Mouse (Mus musculus) natural killer cell, adult 2 months (primary cell): Measurements from ENCODE around the gene Siah3.

Experiments
- DNase-seq, 2 experiments: peaks; one replicate each; pipeline ENCODE4 v3.0.0; 2022; ENCODE audit warnings: low spot score in 2 of 2

Gene Siah3

DNA sequence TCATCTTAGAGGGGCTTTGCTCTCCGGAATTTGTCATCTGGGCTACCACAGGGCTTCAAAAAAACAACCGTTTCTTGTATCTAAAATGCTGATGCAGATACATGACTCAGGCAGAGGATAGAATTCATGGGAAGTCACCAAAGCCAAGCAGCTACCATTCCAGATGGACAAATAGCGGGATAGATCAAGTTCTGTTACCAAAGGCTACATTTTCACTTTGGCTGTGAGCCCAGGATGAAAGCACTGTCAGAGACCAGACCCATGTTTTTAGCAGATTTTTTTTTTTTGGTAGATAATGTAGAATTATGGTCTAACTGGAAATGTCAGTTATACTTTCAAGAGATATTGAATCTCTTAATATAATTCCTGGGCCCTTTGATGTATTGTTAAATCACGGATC lies 7.4 kb downstream of the Siah3 start:
- no peak for DNase-seq

DNA sequence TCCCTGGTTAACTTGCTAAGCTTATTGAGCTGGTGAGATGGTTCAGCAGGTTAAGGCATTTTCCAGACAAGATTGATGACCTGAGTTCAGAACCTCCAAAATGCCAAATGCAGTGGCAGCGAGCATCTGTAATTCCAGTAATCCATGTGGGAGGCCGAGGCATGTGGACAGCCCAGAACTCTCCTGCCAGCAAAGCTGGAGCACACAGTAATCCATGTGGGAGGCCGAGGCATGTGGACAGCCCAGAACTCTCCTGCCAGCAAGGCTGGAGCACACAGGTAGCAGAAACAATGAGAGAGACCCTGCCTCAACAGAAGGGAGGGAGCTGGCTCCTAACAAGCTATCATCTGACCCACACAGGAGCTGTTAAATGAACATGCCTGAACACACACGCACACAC lies 13.2 kb downstream of the Siah3 start:
- no peak for DNase-seq

DNA sequence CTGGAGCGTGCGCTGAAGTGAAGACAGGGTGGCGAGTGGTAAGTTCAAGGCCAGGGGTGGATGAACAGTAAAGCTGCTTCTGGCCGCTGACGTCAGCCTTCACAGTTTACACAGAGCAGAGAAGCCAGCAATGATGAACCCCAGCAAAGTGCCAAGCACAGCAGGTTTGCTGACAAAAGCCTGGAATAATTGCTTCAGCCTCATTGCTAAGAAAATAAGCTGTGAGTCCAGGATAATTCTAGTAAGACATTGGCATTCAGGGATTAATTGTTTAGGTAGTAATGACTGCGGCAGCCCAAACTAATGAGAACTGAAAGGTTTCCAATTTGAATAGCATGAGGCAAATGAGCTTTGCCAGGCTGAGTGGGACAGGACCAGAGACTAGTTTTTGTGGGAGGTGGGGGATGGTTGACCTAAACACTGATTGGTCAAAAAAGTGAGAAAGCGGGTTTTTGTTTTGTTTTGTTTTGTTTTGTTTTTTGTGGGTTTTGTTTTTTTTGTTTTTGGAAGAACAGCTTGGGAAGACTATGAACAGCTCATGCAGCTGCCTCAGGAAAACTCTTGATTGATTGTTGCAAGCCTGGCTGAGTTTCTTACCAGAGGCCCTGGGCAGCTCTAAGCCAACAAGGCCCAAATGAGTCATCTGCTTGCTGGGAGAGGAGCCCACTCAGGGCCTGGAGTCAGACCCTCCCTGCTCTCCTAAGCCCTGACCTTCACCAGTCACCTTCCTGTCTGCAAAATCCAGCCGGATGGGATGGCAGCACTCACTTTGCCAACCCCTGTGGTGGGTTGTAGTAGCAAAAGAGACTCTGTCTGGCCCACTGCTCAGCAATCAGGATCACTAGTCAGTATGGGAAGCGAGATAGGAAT lies 17.5 kb downstream of the Siah3 start:
- no peak for DNase-seq

DNA sequence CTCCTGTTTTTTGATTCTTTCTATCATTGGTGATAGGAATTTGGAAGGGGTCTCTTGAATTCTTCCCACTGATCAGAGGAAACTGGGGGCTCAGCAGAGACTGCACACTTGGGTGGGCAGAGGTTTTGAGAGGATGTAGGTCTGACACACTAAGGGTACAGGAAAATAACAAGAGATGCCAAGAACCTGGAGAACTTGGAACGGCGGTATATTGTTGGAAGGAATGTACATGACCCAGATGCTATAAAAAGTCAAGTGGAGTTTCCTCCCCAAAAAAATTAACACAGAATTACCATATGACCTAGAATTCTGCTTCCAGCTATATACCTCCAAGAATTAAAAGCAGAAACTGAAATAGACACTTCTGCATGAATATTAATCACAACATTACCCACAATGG lies 20.1 kb downstream of the Siah3 start:
- no peak for DNase-seq

DNA sequence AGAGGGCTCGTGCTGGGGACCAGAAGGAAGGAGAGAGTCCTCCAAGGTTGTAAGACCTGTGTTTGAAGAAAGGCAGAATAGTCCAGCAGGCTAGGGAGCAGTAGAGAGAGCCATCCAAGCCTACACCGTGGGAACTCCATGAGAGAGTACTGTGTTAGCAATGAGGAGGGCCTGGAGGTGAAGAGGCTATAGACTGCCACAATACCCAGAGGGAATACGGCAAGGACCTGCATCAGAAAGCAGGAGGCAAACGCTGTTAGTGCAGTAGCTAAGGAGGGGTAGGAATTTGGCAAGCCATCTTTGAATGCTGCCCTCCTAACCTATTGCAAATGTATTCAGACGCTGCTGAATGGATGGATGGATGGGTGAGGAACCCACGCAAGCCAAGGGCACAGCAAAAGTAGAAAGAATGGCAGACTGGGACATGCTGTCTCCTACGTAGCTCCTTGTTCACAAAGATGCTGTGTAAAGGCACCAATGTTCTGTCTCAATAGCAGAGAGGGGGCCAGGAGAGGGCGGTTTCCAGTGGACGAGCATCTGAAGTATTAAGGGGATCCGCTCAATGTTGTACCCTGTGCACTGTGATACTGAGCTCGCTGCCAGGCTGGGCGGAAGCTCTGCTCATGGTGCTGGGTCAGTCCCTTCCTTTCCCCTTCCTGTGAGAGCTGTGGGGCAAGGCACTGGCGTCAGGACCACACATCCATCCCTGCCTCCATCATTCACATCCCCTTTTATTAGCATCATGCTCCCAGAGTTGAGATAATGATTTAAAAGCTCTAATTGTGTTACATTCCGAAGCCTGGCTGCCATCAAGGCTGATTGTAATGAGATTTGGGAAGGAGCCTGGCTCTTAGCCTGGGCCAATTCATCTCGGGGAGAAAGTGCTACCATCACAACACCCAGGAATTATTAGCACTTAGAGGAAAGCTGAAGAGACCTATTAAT lies 26.7 kb downstream of the Siah3 start:
- DNase-seq: no peak

DNA sequence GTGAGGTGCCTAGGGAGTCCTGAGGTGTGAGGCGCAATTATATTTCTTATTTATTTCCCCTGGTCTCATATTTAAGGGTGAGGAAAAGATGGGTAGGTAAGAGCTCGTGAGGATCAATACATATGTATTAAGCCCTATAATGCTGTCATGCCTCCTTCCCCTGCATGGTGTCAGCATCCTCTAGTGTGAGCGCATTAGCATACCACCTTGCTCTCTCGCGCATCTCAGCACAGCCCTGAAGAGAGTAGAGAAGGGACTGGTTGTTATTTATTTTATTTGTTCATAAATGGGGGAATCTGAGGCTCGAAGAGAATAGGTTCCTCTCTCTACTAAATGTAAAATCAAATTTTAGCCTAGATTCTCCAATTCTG lies 27.4 kb downstream of the Siah3 start:
- DNase-seq: no peak

DNA sequence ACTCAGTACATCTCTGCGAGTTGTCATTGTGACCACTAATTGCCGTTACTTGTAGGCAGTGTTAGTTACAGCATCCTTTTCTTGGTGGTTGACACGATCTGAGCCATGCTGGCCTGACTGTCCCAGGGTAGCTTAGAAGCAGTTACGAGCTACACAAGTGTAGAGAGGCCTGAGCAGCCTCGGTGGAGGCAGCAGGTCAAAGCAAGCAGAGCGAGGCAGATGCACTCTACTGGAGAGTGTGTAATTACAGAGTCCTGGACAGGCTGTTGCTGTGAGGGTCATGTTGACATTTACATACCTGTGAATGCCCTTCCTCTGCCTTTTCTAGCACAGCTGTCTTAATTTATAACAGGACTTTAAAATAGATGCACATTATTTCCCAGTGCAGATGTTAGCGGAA lies 32.1 kb downstream of the Siah3 start:
- DNase-seq: no peak

DNA sequence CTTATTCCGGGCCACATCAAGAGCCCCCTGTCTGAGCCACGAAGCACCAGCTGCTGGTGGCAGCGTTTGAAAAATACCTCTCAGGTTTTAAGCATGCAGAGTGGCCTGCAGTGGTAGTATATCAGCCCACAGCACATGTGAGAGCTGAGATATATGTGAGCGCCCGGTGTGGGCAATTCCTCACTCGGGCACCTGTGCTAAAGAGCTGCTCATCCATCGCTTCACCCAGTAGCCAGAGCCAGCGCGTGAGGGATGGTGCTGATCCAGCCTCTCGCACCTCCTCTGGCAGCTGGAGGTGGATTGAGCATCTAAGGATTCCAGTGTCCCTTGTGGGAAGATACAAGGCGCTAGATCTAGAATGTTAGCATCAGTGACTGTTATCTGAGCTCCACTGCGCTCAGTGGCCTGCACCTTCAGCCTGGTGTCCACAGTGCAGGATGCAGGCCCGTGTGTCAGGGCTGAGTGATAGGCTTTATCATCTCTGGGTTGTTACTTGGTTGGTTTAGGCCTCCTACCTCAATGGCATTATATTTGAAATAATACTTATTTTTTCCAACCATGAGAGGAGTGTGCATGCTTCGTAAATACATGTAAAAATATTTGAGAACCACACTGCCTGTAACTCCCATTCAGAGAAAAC lies 37.9 kb downstream of the Siah3 start:
- no peak for DNase-seq

DNA sequence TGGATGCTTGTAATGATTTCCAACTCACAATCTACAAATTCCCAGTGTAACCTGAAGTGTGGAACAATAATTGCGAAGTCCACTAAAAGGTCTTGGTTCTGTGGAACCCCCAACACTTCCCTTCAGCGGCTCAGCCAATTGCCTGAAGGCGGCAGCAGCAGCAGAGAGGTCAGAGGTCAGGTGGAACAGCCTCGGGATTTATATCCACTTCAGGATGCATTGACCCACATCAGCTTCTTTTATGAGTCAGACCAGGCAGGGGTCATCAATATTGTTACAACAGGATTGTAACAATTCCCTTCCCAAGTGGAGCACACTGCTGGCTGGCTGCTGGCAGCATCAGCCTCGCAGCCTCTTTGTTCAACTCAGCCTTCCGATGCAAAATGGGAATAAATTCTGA lies 39.1 kb downstream of the Siah3 start:
- no peak for DNase-seq

DNA sequence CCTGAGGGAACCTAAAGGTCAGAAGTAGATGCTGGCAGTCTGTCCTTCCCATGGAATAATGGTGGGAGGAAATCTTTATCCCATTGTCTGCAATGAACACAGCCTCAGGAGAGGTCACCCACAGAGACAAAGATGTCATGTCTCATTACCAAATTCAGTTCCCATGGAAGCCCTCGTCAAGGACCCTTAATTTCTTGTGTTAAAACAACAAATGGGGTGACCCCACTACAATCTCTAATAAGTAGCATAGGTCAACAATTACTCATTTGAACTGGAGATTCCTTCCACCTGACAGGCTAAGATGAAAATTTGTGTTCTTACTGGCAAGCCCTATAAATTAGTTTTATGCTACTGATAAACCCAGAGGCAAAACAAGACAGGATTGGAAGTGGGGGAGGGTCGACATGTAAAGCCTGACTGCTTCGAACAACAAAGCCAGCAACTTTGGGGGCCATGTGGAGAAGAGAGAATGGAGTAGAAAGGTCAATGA lies 45.8 kb downstream of the Siah3 start:
- DNase-seq: no peak

DNA sequence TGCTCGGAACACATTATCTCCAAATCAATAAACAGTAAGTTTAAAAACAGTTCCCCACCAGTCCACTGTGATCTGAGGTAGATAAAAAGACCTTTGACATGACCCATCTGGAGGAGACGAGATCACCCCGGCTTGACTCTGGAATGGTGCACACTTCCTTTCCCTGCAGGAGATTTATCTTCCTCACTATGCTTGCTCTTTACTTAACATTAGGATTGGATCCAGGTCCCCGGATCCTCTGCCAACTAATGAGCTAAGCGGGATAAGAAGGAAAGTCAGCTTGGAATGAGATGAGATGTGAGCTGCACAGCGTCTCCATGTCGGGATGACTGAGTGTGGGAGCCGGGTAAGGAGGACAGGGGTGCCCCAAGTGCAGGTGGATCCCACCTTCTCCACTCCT lies 46.7 kb downstream of the Siah3 start:
- DNase-seq: no peak

DNA sequence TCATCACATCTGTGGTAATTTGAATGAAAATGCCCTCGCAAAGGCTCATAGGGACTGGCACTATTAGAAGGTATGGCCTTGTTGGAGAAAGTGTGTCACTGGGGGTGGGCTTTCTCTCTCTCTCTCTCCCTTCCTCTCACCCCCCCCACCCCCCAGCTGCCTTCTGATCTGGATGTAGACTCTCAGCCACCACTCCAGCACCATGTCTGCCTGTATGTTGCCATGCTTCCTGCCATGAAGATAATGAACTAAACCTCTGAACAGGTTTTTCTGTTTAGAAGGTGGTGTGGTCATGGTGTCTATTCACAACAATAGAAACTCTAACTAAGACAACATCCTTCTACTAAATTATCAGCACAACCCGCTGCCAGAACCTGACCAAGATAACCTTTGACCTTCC lies 48.5 kb downstream of the Siah3 start:
- no peak for DNase-seq

DNA sequence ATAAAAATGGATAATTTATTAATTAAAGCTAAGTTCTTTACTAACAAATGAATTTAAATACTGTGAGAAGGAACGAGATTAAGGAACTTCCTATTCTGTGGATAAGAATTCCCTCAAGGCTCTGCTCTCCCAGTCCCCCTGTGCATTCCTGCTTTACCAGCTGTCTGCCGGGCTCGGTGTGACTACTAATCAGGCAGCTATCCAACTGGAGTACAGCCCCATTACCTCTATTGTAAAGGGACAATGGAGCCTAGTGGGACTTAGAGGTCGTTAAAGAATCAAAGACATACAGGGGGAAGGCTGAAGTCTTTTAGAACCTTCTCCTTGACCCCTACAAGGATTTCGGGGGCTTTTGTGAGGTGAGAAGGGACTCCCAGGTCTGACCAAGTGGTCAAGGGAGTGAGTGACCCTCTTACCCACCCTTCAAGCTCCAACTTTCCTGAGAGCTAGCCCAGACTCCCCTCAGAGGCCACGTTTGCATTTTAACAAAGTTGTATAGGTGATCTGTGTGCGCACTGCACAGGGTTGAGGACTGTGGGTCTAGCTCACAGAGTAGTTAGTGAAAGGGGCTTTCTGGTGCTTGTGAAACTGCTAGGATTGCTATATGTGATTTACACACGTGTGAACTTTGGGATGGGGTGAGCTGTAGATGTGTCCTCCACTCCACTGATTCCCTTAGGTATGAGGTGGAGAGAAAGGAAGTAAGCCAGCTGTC lies 49.5 kb downstream of the Siah3 start:
- no peak for DNase-seq

DNA sequence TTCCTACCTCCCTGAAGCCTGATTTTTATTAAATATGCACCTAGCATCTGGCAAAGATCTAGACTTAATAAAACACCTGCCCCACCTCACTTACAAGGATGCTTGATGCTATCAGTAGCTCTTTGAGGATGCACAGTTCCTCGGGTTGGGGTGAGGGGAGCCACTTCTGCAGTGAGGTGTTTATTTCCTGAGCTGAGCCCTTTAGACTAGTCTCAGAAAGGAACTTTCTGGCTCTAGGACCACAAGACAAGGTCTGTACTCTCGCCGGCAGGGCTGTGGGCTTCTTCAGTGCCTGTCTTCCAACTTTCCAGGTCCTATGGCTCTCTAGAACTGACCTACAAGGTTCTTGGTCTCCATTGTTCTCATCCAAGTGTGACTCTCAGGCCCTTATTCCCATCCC lies 50.5 kb downstream of the Siah3 start:
- DNase-seq: no peak

DNA sequence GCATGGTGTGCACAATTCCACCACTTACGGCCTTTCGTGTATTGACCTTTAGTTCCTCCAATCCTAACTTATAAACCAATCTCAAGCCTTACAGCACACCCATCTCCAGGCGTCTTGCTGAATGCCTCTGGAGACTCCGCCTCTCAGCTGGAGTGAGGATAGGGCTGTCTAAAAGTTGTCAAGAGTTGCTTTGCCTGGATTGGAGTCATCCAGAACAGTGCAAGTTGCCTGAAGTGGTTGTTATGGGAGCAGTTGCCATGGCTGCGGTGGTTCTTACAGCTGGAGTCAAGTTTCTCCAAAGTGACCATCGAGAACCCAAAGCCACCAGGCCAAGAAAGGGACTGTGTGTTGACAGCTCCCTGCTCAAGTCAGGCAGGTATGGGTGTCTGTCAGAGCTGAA lies 54.3 kb downstream of the Siah3 start:
- DNase-seq: no peak

DNA sequence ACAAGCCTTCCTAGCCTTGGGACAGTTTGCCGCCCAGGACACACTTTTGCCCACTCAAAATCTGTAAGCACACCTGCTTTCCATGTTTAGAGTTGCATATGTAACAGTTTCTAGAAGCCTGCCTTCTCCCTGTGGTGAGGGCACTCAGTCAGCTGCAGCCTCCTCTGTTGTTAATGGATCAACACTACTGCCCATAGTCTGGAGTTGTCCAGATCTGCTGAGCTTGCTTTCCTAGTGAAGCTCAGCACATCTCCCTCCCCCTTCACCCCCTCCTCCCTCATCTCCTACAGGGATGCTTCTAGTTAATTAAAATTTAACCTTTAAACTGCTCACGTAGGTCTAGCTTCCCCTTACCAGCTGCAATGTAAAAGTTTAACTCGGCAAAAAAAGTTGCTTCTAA lies 57.2 kb downstream of the Siah3 start:
- no peak for DNase-seq

DNA sequence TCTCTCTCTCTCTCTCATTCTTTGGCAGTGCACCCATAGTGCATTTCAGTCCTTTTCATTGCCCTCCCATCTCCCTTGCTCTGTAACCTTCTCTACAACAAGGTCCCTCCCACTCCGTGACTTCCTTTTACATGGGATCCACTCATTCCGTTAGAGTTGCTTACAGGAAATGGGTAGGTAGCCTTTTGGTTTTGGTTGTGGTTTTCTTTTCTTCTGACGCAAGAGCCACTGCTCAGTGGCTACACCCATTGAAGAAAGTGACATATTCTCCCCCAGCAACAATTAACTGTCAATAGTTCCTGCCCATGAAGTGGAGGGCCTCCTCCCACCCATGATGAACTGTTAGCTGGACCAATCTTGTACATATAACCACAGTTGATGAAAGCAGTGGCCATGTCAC lies 60.4 kb downstream of the Siah3 start:
- DNase-seq: peak; percentile 8 to 25

DNA sequence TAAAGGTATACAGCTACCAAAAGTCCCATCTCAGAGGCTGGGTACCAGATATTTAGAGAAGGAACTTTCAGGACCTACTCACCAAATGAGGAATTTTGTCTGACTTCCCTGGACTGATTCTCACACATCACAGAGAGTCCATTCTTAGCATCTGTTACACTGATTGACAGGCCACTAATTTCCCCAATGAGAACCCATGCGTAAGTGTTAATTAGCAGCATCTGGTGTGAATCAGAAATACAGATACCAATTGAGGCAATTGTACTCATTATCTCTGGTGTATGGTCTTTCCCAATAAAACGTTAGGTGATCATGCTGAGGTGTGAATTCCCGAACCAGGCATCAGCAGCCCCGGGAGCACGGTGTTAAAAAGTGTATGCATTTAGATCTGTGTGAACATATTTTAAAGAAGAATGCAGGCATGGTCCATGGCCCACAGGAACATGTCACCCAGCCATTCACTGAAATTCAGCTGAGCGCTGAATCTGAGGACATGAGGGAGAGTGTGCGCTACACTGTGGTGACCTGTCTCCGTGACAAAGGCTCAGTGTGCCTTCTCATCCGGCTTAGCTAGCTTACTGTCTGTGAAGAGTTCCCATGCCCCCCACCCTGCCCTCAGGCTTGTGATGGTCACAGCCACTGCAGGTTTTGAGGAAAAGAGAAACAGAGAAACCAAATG lies 61.3 kb downstream of the Siah3 start:
- DNase-seq: no peak

DNA sequence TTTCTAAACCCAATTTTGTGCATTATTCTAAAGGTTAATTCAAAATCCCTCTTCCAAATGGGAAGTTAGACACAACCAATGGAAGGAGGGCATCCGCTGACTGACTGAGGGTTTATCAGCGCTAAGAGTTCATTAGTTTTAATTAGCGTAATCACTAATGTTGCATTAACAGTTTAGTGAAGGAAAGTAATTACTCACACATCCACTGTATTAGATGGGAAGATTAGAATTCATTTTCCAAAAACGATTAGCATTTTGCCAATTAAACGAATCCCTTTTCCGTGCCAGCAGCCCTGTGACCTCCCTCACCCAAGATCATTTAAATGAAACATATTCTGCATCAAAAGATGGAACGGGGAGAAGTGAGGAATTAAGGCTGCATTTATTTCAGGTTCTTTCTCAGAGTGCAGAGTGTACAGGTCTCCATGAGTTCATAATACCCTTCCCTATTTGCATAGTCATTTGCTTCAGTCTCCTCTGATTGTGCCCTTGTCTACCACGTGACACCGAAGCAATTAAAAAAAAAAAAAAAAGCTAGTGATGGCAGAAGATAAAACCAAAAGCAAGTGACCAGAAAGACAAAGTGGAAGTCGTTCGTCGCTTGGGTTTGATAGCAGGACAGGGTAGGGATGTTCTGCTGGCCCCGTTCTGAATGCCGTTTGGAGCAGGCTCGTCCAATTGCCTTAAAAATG lies 62.6 kb downstream of the Siah3 start:
- no peak for DNase-seq

DNA sequence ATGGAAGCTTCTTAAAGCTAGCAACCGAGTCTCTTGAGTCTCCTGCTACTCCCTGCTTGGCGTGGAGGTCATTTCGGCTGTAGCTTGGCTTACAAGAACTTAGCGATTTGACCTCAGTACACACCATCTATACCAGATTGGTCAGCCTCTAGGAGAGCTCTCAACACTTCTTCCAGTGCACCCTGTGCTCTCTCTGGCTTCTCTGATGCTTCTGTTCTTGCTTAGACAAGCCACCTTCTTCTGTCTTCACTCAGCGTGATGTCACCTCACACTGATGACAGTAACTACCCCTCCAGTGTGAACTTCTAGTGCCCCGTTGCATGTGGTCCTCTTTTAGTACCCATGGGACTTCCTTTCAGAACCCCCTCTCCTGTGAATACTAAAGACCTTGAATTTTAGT lies 63.1 kb downstream of the Siah3 start:
- no peak for DNase-seq

DNA sequence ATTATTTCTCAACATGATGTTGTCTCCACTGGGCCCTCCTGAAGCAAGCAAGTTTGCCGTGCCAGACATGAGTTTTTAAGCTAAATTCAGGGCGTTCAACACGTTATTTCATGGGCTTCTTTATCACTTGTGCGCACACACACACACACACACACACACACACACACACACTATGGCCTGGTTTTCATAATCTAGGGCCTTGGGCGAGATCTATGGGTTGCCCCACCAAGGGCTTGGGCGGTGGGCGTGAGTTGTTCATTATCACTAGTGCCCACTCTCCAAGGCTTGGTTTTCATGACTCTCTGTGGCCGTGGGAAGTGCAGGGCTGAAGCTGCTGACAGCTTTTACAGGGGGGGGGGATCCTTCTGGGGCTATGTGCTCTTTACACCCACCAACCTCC lies 63.9 kb downstream of the Siah3 start:
- no peak for DNase-seq
